Mouse (Mus musculus): ENCODE measurements around the gene Lars2.

DNA sequence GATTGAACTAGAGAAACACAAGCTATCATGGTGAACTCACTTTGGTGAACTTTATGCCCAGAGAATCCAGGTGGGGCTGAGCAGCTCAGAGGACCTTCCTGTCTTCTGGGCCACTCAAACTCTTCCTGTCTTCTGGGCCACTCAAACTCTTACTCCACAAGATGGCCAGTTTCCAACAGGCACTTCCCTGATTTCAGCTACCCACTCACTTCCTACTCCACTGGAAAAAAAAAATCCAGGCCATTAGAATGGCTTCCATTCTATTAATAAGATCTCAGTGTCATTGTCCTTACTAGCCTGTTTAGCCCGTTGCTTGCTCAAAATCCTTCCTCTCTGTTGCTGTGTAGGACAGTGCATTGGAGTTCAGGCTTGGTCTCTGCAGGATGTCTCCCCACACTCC, 108.8 kb downstream of the Lars2 start:
- no peak for TF ChIP-seq CTCF (IDR thresholded peaks at IDR 0.05 in 2 of 3, conservative IDR thresholded peaks at IDR 0.05 in 1 of 3; ENCODE audit: control insufficient read depth in 1 of 3, insufficient read depth in 1 of 3, low read depth in 2 of 3, low read length in 3 of 3, poor library complexity in 1 of 3, severe bottlenecking in 1 of 3)
- no peak for TF ChIP-seq JUND (IDR thresholded peaks at IDR 0.05; ENCODE audit: low read depth, low read length)
- no peak for TF ChIP-seq NELFE (IDR thresholded peaks at IDR 0.05; ENCODE audit: low read depth, low read length)
